Comparison of ENCODE assay signal across 1 mouse cellular context in the genomic region with DNA sequence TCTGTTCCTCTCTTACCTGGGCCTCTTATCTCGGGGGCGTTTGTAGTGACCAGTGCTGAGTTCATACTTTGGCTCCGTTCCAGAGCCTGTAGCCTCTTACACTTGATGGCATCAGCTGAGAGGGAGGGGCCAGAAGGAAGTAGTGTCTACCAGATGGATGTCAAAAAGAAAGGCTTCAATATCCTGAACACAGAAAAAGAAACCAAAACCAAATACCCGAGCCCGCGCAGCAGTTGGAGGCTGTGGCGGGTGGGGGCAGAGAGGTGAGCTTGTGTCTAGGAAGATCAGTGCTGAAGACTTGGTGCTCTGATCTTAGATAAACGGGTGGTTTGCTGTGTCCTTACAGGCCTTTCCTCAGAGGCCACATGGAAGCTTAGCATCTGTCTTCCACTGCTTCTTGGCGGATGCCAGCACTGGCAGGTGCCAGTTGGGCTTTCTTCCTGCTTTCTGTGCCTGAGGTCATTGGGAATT.
TF ChIP-seq lines count a peak whose summit lies in the region.

No protein-coding gene starts in this region.

TF ChIP-seq in MEL, 35 proteins besides CTCF, POLR2A, EP300 and RAD21:
- TF ChIP-seq UBTF (IDR thresholded peaks at IDR 0.05; ENCODE audit: borderline replicate concordance, insufficient read depth, low read depth, low read length) (no peak), NELFE (IDR thresholded peaks at IDR 0.05; ENCODE audit: low read depth, low read length) (no peak), ZNF384 (IDR thresholded peaks at IDR 0.05; ENCODE audit: low read depth, low read length) (no peak), MAX (IDR thresholded peaks at IDR 0.05; ENCODE audit: low read length) (peak; percentile 50; the same call in 1 of the 2 replicates), KAT2A (conservative IDR thresholded peaks at IDR 0.05; ENCODE audit: low read depth, low read length) (peak; percentile 7; the same call in 1 of the 2 replicates), ZC3H11A (IDR thresholded peaks at IDR 0.05; ENCODE audit: low read depth, low read length) (no peak), GATA1 (IDR thresholded peaks at IDR 0.05; ENCODE audit: low read depth, low read length) (0 out of 2 replicates have a peak, but pooled peaks have one; percentile 28), MAZ (IDR thresholded peaks at IDR 0.05; ENCODE audit: low read depth, low read length) (peak; percentile 59; the same call in 1 of the 2 replicates), CHD1 (IDR thresholded peaks at IDR 0.05; ENCODE audit: low read depth, low read length) (no peak), MYB (IDR thresholded peaks at IDR 0.05; ENCODE audit: low read depth, low read length) (no peak), SIN3A (IDR thresholded peaks at IDR 0.05; ENCODE audit: low read length) (peak; percentile 85), MXI1 (IDR thresholded peaks at IDR 0.05; ENCODE audit: low read depth, low read length) (peak; percentile 29; the same call in 1 of the 2 replicates), CHD2 (IDR thresholded peaks at IDR 0.05; ENCODE audit: low read length) (no peak), HCFC1 (IDR thresholded peaks at IDR 0.05; ENCODE audit: low read depth, low read length) (no peak), MAFK (IDR thresholded peaks at IDR 0.05; ENCODE audit: borderline replicate concordance, low read depth, low read length) (no peak), GABPA (IDR thresholded peaks at IDR 0.05; ENCODE audit: low read depth, low read length) (no peak), ELF1 (IDR thresholded peaks at IDR 0.05; ENCODE audit: low read depth, low read length) (no peak), ZMIZ1 (IDR thresholded peaks at IDR 0.05; ENCODE audit: low read depth, low read length) (no peak), TAL1 (IDR thresholded peaks at IDR 0.05; ENCODE audit: low read length) (no peak), ETS1 (IDR thresholded peaks at IDR 0.05; ENCODE audit: low read depth, low read length) (peak; percentile 98), TBP (IDR thresholded peaks at IDR 0.05; ENCODE audit: low read depth, low read length) (peak; percentile 8; the same call in 1 of the 2 replicates), MEF2A (IDR thresholded peaks at IDR 0.05; ENCODE audit: extremely low read depth, insufficient replicate concordance, low read depth, low read length, poor library complexity, severe bottlenecking) (no peak)
TF ChIP-seq in MEL: peak in this region for 8.
